Mouse (Mus musculus) macrophage (primary cell): ENCODE results near the gene Rnf208. TPM values are rescaled to one million over a fixed set of nuclear protein-coding genes. Genes with fewer than 3 reads are reported as not detected.

Experiments used
- H3K27ac ChIP-seq: fragments of 350-480 bp; formaldehyde crosslinking; 2 replicates; pipeline ENCODE4 v1.9.0; 2021
- H3K36me3 ChIP-seq: fragments of 350-480 bp; formaldehyde crosslinking; 2 replicates; pipeline ENCODE4 v1.9.0; 2021; ENCODE audit errors: inconsistent target
- H3K4me3 ChIP-seq: fragments of 350-480 bp; formaldehyde crosslinking; 2 replicates; pipeline ENCODE4 v1.9.0; 2021; ENCODE audit errors: inconsistent target
- H3K79me2 ChIP-seq: fragments of 350-480 bp; formaldehyde crosslinking; 2 replicates; pipeline ENCODE4 v1.9.0; 2021; ENCODE audit errors: inconsistent target
- WGBS: methylation state at CpG from one replicate; pipeline ENCODE4 v1.1.7; 2026; ENCODE audit warnings: inconsistent platforms; ENCODE audit not compliant: missing documents; 5-methylcytosine and 5-hydroxymethylcytosine counted together
- polyA plus RNA-seq: library from polyadenylated mRNA; stranded (reverse); fragments of 250-400 nt; gene quantifications from 3 replicates; pipeline ENCODE4 v1.2.4, GENCODE M21; 2018; ENCODE audit warnings: inconsistent platforms

Gene Rnf208
- polyA plus RNA-seq, 1 experiment from 2014 or later: not detected

GRCm38 (mm10) chr2:25213266-25213865 is 28.7 kb upstream of the Rnf208 start:
- Histone ChIP-seq H3K4me3 (no peak overlapping the region), H3K79me2 (peaks cover 26% of the 10 kb centered on the region), H3K27ac (no peak overlapping the region), H3K36me3 (peaks cover 5% of the 10 kb centered on the region; the same call in 1 of the 2 replicates)
- 89% methylated on average over 22 of the region's 23 CpGs for WGBS

GRCm38 (mm10) chr2:25214444-25214843 is 27.6 kb upstream of the Rnf208 start, which contains the start of gene Stpg3:
Gene Stpg3, minus strand, starts transcription at chr2:25214637.
- Histone ChIP-seq H3K4me3 (no peak within 1 kb of the TSS), H3K36me3 (no peaks in the 10 kb centered on the region), H3K79me2 (peaks cover 16% of the 10 kb centered on the region), H3K27ac (no peak within 1 kb of the TSS)
- WGBS: 86% methylated on average over 3 of the region's 3 CpGs

- 90% methylated on average over 2 of the region's 2 CpGs for WGBS
Observed at GRCm38 (mm10) chr2:25217666-25218065, 24.4 kb upstream of the Rnf208 start.

GRCm38 (mm10) chr2:25218445-25218844 is 23.6 kb upstream of the Rnf208 start, which contains the start of gene Fam166a:
Gene Fam166a, plus strand, starts transcription at chr2:25218745.
- no peaks in the 10 kb centered on the region for H3K36me3 ChIP-seq

More at GRCm38 (mm10) chr2:25217666-25218065, 24.4 kb upstream of the Rnf208 start:
- Histone ChIP-seq H3K27ac (no peak overlapping the region), H3K36me3 (no peaks in the 10 kb centered on the region), H3K79me2 (no peaks in the 10 kb centered on the region), H3K4me3 (no peak overlapping the region)

GRCm38 (mm10) chr2:25221331-25221772 is 20.7 kb upstream of the Rnf208 start:
- 90% methylated on average over 5 of the region's 5 CpGs for WGBS
- Histone ChIP-seq H3K4me3 (no peak overlapping the region), H3K36me3 (no peaks in the 10 kb centered on the region), H3K79me2 (peaks cover 13% of the 10 kb centered on the region), H3K27ac (no peak overlapping the region)

More at GRCm38 (mm10) chr2:25218445-25218844, 23.6 kb upstream of the Rnf208 start, which contains the start of gene Fam166a:
- no peak within 1 kb of the TSS for H3K27ac ChIP-seq
- H3K79me2 ChIP-seq: peaks cover 6% of the 10 kb centered on the region
- no peak within 1 kb of the TSS for H3K4me3 ChIP-seq

GRCm38 (mm10) chr2:25223681-25224491 is 18.2 kb upstream of the Rnf208 start:
- under 1% methylated on average over 47 of the region's 53 CpGs for WGBS
- Histone ChIP-seq H3K79me2 (peaks cover 13% of the 10 kb centered on the region), H3K36me3 (no peaks in the 10 kb centered on the region), H3K4me3 (peak overlapping the region; percentile 78), H3K27ac (peak overlapping the region; percentile 68)

DNA sequence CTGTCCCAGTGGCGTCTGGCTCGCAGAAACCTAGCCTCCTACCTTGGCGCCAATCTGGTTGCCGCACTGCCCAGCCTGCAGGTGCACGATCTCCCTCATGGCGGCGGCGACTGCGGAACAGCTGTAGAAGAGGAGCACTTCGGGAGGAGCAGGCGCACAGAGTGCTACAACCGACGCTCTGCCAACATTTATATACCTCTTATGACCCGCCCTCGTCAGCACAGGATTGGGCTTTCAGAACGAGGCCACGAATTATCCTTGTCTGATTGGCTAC is 17.6 kb upstream of the Rnf208 start, which contains the start of gene Tubb4b:
Tubb4b (minus strand) TSS at position 211 of the 274 bp plus-strand sequence.
- Histone ChIP-seq H3K4me3 (peak within 1 kb of the TSS; percentile 78), H3K27ac (peak within 1 kb of the TSS; percentile 80), H3K36me3 (no peaks in the 10 kb centered on the region), H3K79me2 (peaks cover 13% of the 10 kb centered on the region)
- WGBS: 2% methylated on average over 17 of the region's 17 CpGs

DNA sequence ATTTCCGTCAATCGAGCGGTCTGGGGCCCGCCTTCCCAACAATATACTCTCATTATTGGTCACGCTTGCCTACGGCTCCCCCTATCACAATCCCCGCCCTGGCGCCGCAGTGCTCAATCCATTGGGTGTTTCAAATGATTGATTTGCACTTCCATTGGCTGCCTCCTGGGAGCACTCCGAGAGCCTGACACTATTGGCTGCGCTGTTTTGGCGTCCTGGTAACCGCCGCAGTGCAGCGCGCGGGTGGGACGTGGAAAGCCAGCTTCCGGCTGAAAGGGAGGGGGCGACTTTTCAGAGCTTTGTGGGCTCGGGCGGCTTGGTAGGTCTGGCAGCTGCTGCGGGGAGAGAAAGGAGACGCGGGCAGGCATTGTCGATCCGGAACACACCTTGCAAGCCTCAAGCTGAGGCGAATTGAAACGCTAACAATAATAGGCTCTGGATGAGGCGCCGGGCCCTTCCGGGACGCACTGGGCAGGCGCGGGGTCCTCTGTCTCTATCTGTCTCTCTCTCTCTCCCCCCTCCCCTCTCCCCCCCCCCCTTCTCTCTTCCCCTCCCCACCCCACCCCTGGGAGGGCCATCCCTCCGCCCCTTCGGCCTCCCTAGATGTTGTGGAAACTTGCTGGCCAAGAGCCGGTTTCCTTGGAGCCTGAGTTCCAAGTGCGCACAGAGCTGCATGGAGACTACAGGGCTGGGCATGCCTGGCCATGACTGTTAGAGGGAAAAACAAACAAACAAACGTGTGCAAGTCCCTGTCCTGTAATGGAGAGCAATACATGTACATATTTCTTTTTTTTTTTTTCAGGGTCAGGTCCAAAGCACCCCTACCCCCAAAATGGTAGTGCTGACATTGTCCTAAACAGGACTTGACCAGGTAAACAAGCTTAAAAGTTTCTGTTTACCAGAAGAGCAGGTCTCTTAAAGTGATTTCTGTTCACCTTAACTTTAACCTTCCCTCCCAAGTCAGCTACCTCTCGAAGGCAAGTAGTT is 17.0 kb upstream of the Rnf208 start:
- no peaks in the 10 kb centered on the region for H3K36me3 ChIP-seq
- H3K27ac ChIP-seq: peak overlapping the region; percentile 80
- peak overlapping the region; percentile 78 for H3K4me3 ChIP-seq
- 3% methylated on average over 33 of the region's 41 CpGs for WGBS
- peaks cover 13% of the 10 kb centered on the region for H3K79me2 ChIP-seq

- 88% methylated on average over 8 of the region's 8 CpGs for WGBS
- Histone ChIP-seq H3K36me3 (no peaks in the 10 kb centered on the region), H3K79me2 (peaks cover 13% of the 10 kb centered on the region), H3K27ac (peak overlapping the region; percentile 80), H3K4me3 (peak overlapping the region; percentile 78)
Observed at GRCm38 (mm10) chr2:25225811-25226379, 16.2 kb upstream of the Rnf208 start.

GRCm38 (mm10) chr2:25226864-25227263 is 15.2 kb upstream of the Rnf208 start:
- peaks cover 13% of the 10 kb centered on the region for H3K79me2 ChIP-seq
- H3K27ac ChIP-seq: no peak overlapping the region
- no peak overlapping the region for H3K4me3 ChIP-seq
- no peaks in the 10 kb centered on the region for H3K36me3 ChIP-seq
- 87% methylated on average over 5 of the region's 5 CpGs for WGBS

- peaks cover 13% of the 10 kb centered on the region for H3K79me2 ChIP-seq
- WGBS: 98% methylated on average over 4 of the region's 4 CpGs
- H3K36me3 ChIP-seq: no peaks in the 10 kb centered on the region
- H3K4me3 ChIP-seq: no peak overlapping the region
- H3K27ac ChIP-seq: no peak overlapping the region
Observed at GRCm38 (mm10) chr2:25227406-25227805, 14.6 kb upstream of the Rnf208 start.

GRCm38 (mm10) chr2:25228431-25228889 is 13.6 kb upstream of the Rnf208 start:
- Histone ChIP-seq H3K36me3 (no peaks in the 10 kb centered on the region), H3K27ac (peak overlapping the region; percentile 46; the same call in 1 of the 2 replicates), H3K79me2 (peaks cover 6% of the 10 kb centered on the region), H3K4me3 (peak overlapping the region; percentile 22)
- WGBS: 1% methylated on average over 7 of the region's 7 CpGs

- H3K36me3 ChIP-seq: no peaks in the 10 kb centered on the region
- peaks cover under 1% of the 10 kb centered on the region; the same call in 1 of the 2 replicates for H3K79me2 ChIP-seq
- WGBS: 94% methylated on average over 6 of the region's 6 CpGs
- H3K4me3 ChIP-seq: no peak overlapping the region
- H3K27ac ChIP-seq: no peak overlapping the region
Observed at GRCm38 (mm10) chr2:25228995-25229530, 13.0 kb upstream of the Rnf208 start.
